Mouse (Mus musculus) c-Kit-negative CD71-positive TER-119-positive erythroid progenitor cells, embryonic 14.5 days (primary cell): Measurements from ENCODE around the gene Mctp1.
"Not testable (repeated sequence)": the region's sequence is repeated elsewhere in the genome, so short reads cannot be mapped to it uniquely, and the experiment has no call there.

ENCODE experiments used
- DNase-seq: peaks from one replicate; pipeline ENCODE4 v3.0.0-alpha.2; 2013; ENCODE audit warnings: low read depth, low spot score

Mctp1 gene

GRCm38 (mm10) chr13:76482998-76483397 is 98.7 kb downstream of the Mctp1 start:
- DNase-seq, result no peak

- DNase-seq, result no peak
Measured at GRCm38 (mm10) chr13:76484086-76484709, 99.9 kb downstream of the Mctp1 start.

- no peak for DNase-seq
Measured at GRCm38 (mm10) chr13:76515896-76516295, 131.6 kb downstream of the Mctp1 start.

- no peak for DNase-seq
Measured at GRCm38 (mm10) chr13:76523170-76523569, 138.8 kb downstream of the Mctp1 start.

- no peak for DNase-seq
Measured at GRCm38 (mm10) chr13:76527326-76527725, 143.0 kb downstream of the Mctp1 start.

- no peak for DNase-seq
Measured at GRCm38 (mm10) chr13:76527751-76528150, 143.4 kb downstream of the Mctp1 start.

GRCm38 (mm10) chr13:76529915-76530314 is 145.6 kb downstream of the Mctp1 start:
- DNase-seq, result no peak

- DNase-seq, result no peak
Measured at GRCm38 (mm10) chr13:76530867-76531504, 146.7 kb downstream of the Mctp1 start.

- no peak for DNase-seq
Measured at GRCm38 (mm10) chr13:76547854-76548253, 163.5 kb downstream of the Mctp1 start.

GRCm38 (mm10) chr13:76560918-76561317 is 176.6 kb downstream of the Mctp1 start:
- no peak for DNase-seq

GRCm38 (mm10) chr13:76561594-76561993 is 177.3 kb downstream of the Mctp1 start:
- no peak for DNase-seq

- no peak for DNase-seq
Measured at GRCm38 (mm10) chr13:76564061-76564460, 179.7 kb downstream of the Mctp1 start.

- no peak for DNase-seq
Measured at GRCm38 (mm10) chr13:76566024-76566423, 181.7 kb downstream of the Mctp1 start.

- DNase-seq, result no peak
Measured at GRCm38 (mm10) chr13:76567448-76567847, 183.1 kb downstream of the Mctp1 start.

GRCm38 (mm10) chr13:76568569-76569211 is 184.4 kb downstream of the Mctp1 start:
- no peak for DNase-seq

GRCm38 (mm10) chr13:76579414-76579813 is 195.1 kb downstream of the Mctp1 start:
- DNase-seq, result no peak

- DNase-seq, result no peak
Measured at GRCm38 (mm10) chr13:76585447-76585846, 201.1 kb downstream of the Mctp1 start.

- not testable (repeated sequence) for DNase-seq
Measured at GRCm38 (mm10) chr13:76590709-76591108, 206.4 kb downstream of the Mctp1 start.

- DNase-seq, result no peak
Measured at GRCm38 (mm10) chr13:76591189-76591588, 206.9 kb downstream of the Mctp1 start.

GRCm38 (mm10) chr13:76591692-76592091 is 207.4 kb downstream of the Mctp1 start:
- no peak for DNase-seq

- no peak for DNase-seq
Measured at GRCm38 (mm10) chr13:76592908-76593307, 208.6 kb downstream of the Mctp1 start.

GRCm38 (mm10) chr13:76597005-76597404 is 212.7 kb downstream of the Mctp1 start:
- DNase-seq, result no peak

- DNase-seq, result no peak
Measured at GRCm38 (mm10) chr13:76609425-76609824, 225.1 kb downstream of the Mctp1 start.
